Mouse (Mus musculus) kidney, embryonic 16.5 days (tissue): ENCODE measurements around the gene Uqcr11. TPM values are rescaled to one million over a fixed set of nuclear protein-coding genes. Genes with fewer than 3 reads are reported as not detected.

ENCODE experiments used
- ATAC-seq: fragments of 200-750 bp; cut with Nextera tagmentation; 2 replicates; pipeline ENCODE4 v1.8.0; 2017; ENCODE audit warnings: moderate TSS enrichment; ENCODE audit not compliant: low FRiP score, low TSS enrichment
- H3K27ac ChIP-seq: fragments of 300-500 bp; sonication (generic); 2 replicates; pipeline ENCODE4 v1.5.1; 2014; ENCODE audit warnings: low read length
- H3K27me3 ChIP-seq: fragments of 300-500 bp; sonication (generic); 2 replicates; pipeline ENCODE4 v1.6.1; 2014; ENCODE audit warnings: low read length, control low read depth, mixed read lengths; ENCODE audit not compliant: insufficient read depth
- H3K36me3 ChIP-seq: fragments of 300-500 bp; sonication (generic); 2 replicates; pipeline ENCODE4 v1.6.1; 2014; ENCODE audit warnings: low read length, control low read depth, mixed read lengths; ENCODE audit not compliant: insufficient read depth
- H3K4me1 ChIP-seq: fragments of 300-500 bp; sonication (generic); 2 replicates; pipeline ENCODE4 v1.6.1; 2014; ENCODE audit warnings: low read length, control low read depth, mixed read lengths; ENCODE audit not compliant: insufficient read depth
- H3K4me2 ChIP-seq: fragments of 300-500 bp; sonication (generic); replicated peaks from 2 replicates; pipeline ENCODE4 v1.6.1; 2014; ENCODE audit warnings: low read depth, low read length
- H3K4me3 ChIP-seq: fragments of 300-500 bp; sonication (generic); 2 replicates; pipeline ENCODE4 v1.5.1; 2014; ENCODE audit warnings: mild to moderate bottlenecking, low read length
- H3K9ac ChIP-seq: fragments of 300-500 bp; sonication (generic); replicated peaks from 2 replicates; pipeline ENCODE4 v1.6.1; 2014; ENCODE audit warnings: low read length
- H3K9me3 ChIP-seq: fragments of 300-500 bp; sonication (generic); 2 replicates; pipeline ENCODE4 v1.6.1; 2016; ENCODE audit warnings: low read length, control low read depth
- WGBS: fragments of 180-500 bp; shearing (Covaris S2); extraction: QIAGEN DNeasy Blood & Tissue Kit; methylation state at CpG from one replicate; pipeline ENCODE4 v1.1.7; 2014; 5-methylcytosine and 5-hydroxymethylcytosine counted together
- polyA plus RNA-seq: library from polyadenylated mRNA; unstranded; fragments of >200 nt; fragmentation: Nextera tagmentation; extraction: Ambion mirVana; gene quantifications from 2 replicates; pipeline ENCODE4 v1.2.1, GENCODE M21; 2015

Gene Uqcr11
- polyA plus RNA-seq, 1 experiment from 2014 or later, result 906 TPM

DNA sequence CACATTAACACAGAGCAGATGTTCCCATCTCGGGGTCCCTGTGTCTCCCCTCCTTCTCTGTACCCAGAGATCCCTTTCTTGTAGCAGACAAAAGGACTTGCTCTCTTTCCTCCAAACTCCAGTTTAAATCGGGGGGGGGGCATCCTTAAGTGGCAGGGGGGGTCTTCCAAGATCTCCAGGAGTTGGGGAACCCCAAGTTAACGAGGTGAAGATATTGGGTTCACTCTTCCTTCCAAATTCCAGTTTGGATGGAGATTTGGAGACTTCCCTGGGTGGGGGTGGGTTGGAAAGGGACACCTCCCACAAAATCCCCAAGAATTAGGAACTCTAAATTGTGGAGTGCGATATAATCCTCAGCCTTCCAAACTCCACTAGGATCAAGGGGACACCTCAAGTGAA lies 25.8 kb upstream of the Uqcr11 start:
- ATAC-seq, result no peak
- Histone ChIP-seq H3K4me3 (peak overlapping the region; percentile 96), H3K27me3 (no peaks in the 10 kb centered on the region), H3K4me1 (peaks cover 29% of the 10 kb centered on the region), H3K4me2 (peak overlapping the region; percentile 67), H3K36me3 (peaks cover 28% of the 10 kb centered on the region), H3K9ac (peak overlapping the region; percentile 100), H3K9me3 (no peaks in the 10 kb centered on the region), H3K27ac (peak overlapping the region; percentile 98)
- 2% methylated on average over 4 of the region's 4 CpGs for WGBS

DNA sequence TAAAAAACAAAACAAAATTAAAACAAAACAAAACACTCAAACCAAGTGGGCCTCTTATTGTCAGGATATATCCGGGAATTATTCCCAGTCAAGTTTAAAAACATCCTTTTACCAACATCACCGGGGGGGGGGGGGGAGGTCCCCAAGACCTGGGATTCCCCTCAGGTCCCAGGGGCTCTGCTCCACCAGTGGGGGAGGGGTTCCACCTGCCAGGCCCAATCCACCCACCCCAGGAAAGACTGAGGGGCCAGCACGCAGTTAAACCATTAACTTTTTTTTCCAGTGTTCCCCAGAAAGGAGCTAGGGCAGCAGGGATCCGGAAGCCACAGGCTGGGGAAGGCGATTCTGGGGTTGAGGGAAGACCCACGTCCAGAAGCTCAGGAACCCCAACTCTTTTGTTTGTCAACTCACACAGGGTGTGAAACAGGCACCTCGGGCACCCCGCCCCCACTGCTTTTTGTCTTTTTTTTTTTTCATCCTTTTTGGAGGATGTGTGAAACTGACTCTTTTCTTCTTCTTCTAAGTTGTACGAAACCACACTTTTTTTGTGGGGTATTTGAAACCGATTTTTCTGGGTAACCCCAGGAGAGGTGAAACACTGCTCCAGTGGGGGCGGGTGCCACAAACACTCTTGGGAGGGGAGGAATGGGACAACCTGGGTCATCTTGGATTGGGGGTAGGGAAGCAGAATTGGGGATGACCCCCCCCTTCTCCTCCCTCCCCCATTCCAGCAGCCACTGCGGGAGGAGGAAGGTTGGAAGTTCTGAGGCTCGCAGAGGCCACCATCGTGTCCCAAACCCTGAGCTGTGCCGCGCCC lies 25.1 kb upstream of the Uqcr11 start:
- Histone ChIP-seq H3K4me1 (peaks cover 29% of the 10 kb centered on the region), H3K27me3 (no peaks in the 10 kb centered on the region), H3K4me3 (peak overlapping the region; percentile 96), H3K4me2 (peak overlapping the region; percentile 67), H3K9me3 (no peaks in the 10 kb centered on the region), H3K36me3 (peaks cover 34% of the 10 kb centered on the region), H3K27ac (peak overlapping the region; percentile 52), H3K9ac (peak overlapping the region; percentile 100)
- no peak for ATAC-seq
- WGBS, result 10% methylated on average over 16 of the region's 16 CpGs

- H3K27ac ChIP-seq, result no peak overlapping the region; the same call in 1 of the 2 replicates
- 0 out of 2 replicates have a peak, but pooled peaks cover 1% of the 10 kb centered on the region for H3K9me3 ChIP-seq
- peak overlapping the region; percentile 12; the same call in 1 of the 2 replicates for H3K9ac ChIP-seq
- no peaks in the 10 kb centered on the region for H3K27me3 ChIP-seq
- peaks cover 25% of the 10 kb centered on the region for H3K4me1 ChIP-seq
- 72% methylated on average over 6 of the region's 8 CpGs for WGBS
- no peak for ATAC-seq
- no peak overlapping the region for H3K4me2 ChIP-seq
- H3K36me3 ChIP-seq, result peaks cover 47% of the 10 kb centered on the region
- H3K4me3 ChIP-seq, result no peak overlapping the region
Measured at GRCm38 (mm10) chr10:80430375-80430980, 23.8 kb upstream of the Uqcr11 start.

GRCm38 (mm10) chr10:80429800-80430199 lies 23.2 kb upstream of the Uqcr11 start:
- H3K4me2 ChIP-seq, result no peak overlapping the region
- peaks cover 25% of the 10 kb centered on the region for H3K4me1 ChIP-seq
- H3K27ac ChIP-seq, result no peak overlapping the region
- H3K9me3 ChIP-seq, result peaks cover 6% of the 10 kb centered on the region; the same call in 1 of the 2 replicates
- no peak for ATAC-seq
- H3K9ac ChIP-seq, result peak overlapping the region; percentile 29; the same call in 1 of the 2 replicates
- H3K36me3 ChIP-seq, result peaks cover 53% of the 10 kb centered on the region
- no peak overlapping the region for H3K4me3 ChIP-seq
- 68% methylated on average over 8 of the region's 8 CpGs for WGBS
- H3K27me3 ChIP-seq, result no peaks in the 10 kb centered on the region

- 0 out of 2 replicates have a peak, but pooled peaks cover 4% of the 10 kb centered on the region for H3K4me1 ChIP-seq
- WGBS, result 99% methylated on average over 3 of the region's 3 CpGs
- no peak overlapping the region for H3K9ac ChIP-seq
- no peak for ATAC-seq
- no peak overlapping the region for H3K4me3 ChIP-seq
- H3K4me2 ChIP-seq, result no peak overlapping the region
- peaks cover 6% of the 10 kb centered on the region; the same call in 1 of the 2 replicates for H3K9me3 ChIP-seq
- H3K36me3 ChIP-seq, result peaks cover 74% of the 10 kb centered on the region
- no peaks in the 10 kb centered on the region for H3K27me3 ChIP-seq
- no peak overlapping the region for H3K27ac ChIP-seq
Measured at GRCm38 (mm10) chr10:80425041-80425440, 18.4 kb upstream of the Uqcr11 start.

GRCm38 (mm10) chr10:80423562-80423961 lies 16.9 kb upstream of the Uqcr11 start:
- H3K4me2 ChIP-seq, result no peak overlapping the region
- WGBS, result 59% methylated on average over 4 of the region's 4 CpGs
- H3K4me1 ChIP-seq, result peaks cover 4% of the 10 kb centered on the region; the same call in 1 of the 2 replicates
- no peak overlapping the region for H3K4me3 ChIP-seq
- H3K27ac ChIP-seq, result no peak overlapping the region
- peaks cover 6% of the 10 kb centered on the region; the same call in 1 of the 2 replicates for H3K9me3 ChIP-seq
- 0 out of 2 replicates have a peak, but pooled peaks have one; percentile 43 for ATAC-seq
- H3K27me3 ChIP-seq, result no peaks in the 10 kb centered on the region
- peaks cover 75% of the 10 kb centered on the region for H3K36me3 ChIP-seq
- no peak overlapping the region for H3K9ac ChIP-seq

DNA sequence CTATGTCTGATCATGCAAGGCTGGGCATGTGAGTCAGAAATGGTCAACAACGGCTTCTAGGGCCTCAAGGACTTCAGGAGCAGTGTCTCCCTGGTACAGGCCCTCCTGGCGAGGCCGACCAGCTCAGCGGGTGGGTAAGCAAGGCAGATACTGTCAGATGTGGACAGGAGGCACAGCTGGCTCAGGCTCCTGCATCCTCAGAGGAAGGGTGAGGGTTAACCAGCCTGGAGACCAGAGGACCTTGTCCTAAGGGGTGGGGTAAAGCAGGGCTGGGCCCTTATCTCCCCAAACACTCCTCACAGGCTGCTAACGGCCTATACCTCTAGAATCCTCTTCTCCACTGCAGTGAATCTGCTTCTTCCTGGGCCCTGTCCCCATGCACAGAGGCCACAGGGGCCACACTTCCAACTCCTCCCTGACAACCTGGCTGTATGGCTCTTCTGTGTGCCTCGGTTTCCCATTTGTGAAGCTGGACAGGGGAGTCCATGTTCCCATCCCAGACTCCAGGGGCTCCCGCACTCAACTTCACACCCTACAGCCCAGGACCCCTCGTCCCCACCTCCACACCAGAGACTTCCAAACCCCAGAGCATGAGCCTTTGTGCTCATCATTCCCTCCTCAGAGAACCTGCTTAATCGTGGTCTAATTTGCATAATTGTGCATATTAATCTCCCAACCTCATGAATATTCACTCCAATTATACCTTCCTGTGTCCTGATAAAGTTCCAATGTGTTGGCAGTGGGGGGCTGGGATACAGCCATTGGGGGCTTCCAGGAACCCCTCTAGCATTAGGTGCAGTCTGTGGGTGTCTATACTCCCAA lies 15.2 kb upstream of the Uqcr11 start:
- WGBS, result 86% methylated on average over 9 of the region's 9 CpGs
- ATAC-seq, result no peak
- Histone ChIP-seq H3K9me3 (peaks cover 6% of the 10 kb centered on the region; the same call in 1 of the 2 replicates), H3K27ac (no peak overlapping the region), H3K9ac (no peak overlapping the region), H3K27me3 (no peaks in the 10 kb centered on the region), H3K4me3 (no peak overlapping the region), H3K4me2 (no peak overlapping the region), H3K36me3 (peaks cover 77% of the 10 kb centered on the region), H3K4me1 (peaks cover 4% of the 10 kb centered on the region; the same call in 1 of the 2 replicates)

DNA sequence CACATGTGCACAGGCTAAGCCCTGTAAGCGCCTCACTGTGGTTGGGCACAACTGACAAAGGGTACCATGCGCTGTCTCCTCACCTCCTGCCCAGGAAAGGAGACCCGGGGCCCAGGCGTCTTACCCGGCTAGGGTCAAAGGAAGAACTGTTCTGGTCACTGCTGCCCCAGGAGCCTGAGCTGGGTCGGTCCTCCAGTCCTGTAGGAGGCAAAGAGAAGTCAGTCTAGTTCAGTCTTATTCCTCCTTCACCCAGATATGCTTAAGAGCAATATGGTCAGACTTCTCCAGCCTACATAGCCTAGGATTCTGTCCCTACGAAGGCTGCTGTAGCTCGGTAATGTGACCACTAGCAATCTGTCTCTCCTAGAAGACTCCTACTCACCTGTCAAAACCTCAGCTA lies 14.6 kb upstream of the Uqcr11 start:
- H3K4me3 ChIP-seq, result no peak overlapping the region
- 92% methylated on average over 8 of the region's 8 CpGs for WGBS
- no peak overlapping the region for H3K9ac ChIP-seq
- H3K4me1 ChIP-seq, result peaks cover 4% of the 10 kb centered on the region; the same call in 1 of the 2 replicates
- peaks cover 6% of the 10 kb centered on the region; the same call in 1 of the 2 replicates for H3K9me3 ChIP-seq
- ATAC-seq, result no peak
- no peaks in the 10 kb centered on the region for H3K27me3 ChIP-seq
- no peak overlapping the region for H3K27ac ChIP-seq
- peaks cover 77% of the 10 kb centered on the region for H3K36me3 ChIP-seq
- no peak overlapping the region for H3K4me2 ChIP-seq

DNA sequence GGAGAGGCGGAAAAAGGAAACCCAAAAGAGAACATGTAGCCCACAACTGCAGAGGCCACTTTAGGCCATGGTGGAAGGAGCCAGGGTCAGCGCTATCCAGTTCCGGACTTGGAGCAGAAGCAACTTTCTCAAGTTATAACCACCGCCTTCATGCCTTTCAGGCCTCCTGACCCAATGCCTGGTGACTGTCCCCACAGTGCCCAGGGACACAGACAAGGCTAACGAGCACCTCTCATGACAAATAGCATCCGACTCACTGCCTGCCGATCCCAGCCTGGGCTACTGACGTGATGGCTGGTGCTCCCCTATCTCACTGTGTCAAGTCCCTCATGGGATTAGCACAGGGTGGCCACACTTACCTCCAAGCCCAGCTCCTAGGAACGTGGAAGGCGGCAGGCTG lies 14.1 kb upstream of the Uqcr11 start:
- Histone ChIP-seq H3K9ac (no peak overlapping the region), H3K4me2 (no peak overlapping the region), H3K36me3 (peaks cover 77% of the 10 kb centered on the region), H3K27ac (no peak overlapping the region), H3K9me3 (peaks cover 6% of the 10 kb centered on the region; the same call in 1 of the 2 replicates), H3K4me3 (no peak overlapping the region), H3K27me3 (no peaks in the 10 kb centered on the region), H3K4me1 (peaks cover 4% of the 10 kb centered on the region; the same call in 1 of the 2 replicates)
- WGBS, result 89% methylated on average over 10 of the region's 10 CpGs
- ATAC-seq, result no peak
